Mouse (Mus musculus): ENCODE results near the gene Slc6a1. TPM values are rescaled to one million over a fixed set of nuclear protein-coding genes. Genes with fewer than 3 reads are reported as not detected.

The Slc6a1 gene
- total and polyA plus RNA-seq, 2 experiments from 2014 or later = 208 to 507 TPM

- Histone ChIP-seq H3K4me2 (ENCODE audit: low read depth, low read length, poor library complexity, severe bottlenecking) (no peak overlapping the region), H3K27ac (ENCODE audit: low read depth, low read length) (no peak overlapping the region), H3K4me3 (ENCODE audit: low read depth, low read length) (no peak overlapping the region), H3K27me3 (ENCODE audit: insufficient read depth, low read length) (no peaks in the 10 kb centered on the region), H3K9me3 (ENCODE audit: low read length) (no peaks in the 10 kb centered on the region), H3K4me1 (ENCODE audit: insufficient read depth, low read length) (no peaks in the 10 kb centered on the region), H3K36me3 (ENCODE audit: insufficient read depth, low read length) (no peaks in the 10 kb centered on the region), H3K9ac (replicated peaks; ENCODE audit: low read length, poor library complexity, severe bottlenecking) (no peak overlapping the region)
- WGBS = 58% methylated on average over 5 of the region's 5 CpGs
- no peak for TF ChIP-seq CTCF (IDR thresholded peaks at IDR 0.05)
- ATAC-seq (ENCODE audit: low FRiP score) (no peak), DNase-seq (ENCODE audit: low spot score) (no peak)
These were observed 83.8 kb downstream of the Slc6a1 start for GRCm38 (mm10) chr6:114366191-114366590.

Other genes starting within 250 kb of the Slc6a1 start
- 84.7 and 96.3 TPM in 2 replicates for gene Atp2b2, start 240.0 kb upstream of the Slc6a1 start, total RNA-seq (2014; rRNA removed)
- 35.1 and 35.4 TPM in 2 replicates for gene Atp2b2, start 240.0 kb upstream of the Slc6a1 start, polyA plus RNA-seq (2015; fragmentation: Nextera tagmentation; extraction: Ambion mirVana)
- gene Slc6a11, start 151.4 kb upstream of the Slc6a1 start, total RNA-seq (2014; rRNA removed) = 162 and 233 TPM in 2 replicates
- gene Slc6a11, start 151.4 kb upstream of the Slc6a1 start, polyA plus RNA-seq (2015; fragmentation: Nextera tagmentation; extraction: Ambion mirVana) = 109 and 115 TPM in 2 replicates
- gene Hrh1, start 115.3 kb downstream of the Slc6a1 start, total RNA-seq (2014; rRNA removed) = 1.9 and 2.4 TPM in 2 replicates
- 1.6 and 1.9 TPM in 2 replicates for gene Hrh1, start 115.3 kb downstream of the Slc6a1 start, polyA plus RNA-seq (2015; fragmentation: Nextera tagmentation; extraction: Ambion mirVana)